9 mouse cellular contexts compared by ENCODE assay signal in genomic region chr3:145816807-145817206, GRCm38 (mm10). TPM values are rescaled to one million over a fixed set of nuclear protein-coding genes. Genes with fewer than 3 reads are reported as not detected.
DNase-seq lines count a peak whose midpoint lies in the region; ATAC-seq and TF ChIP-seq lines count a peak whose summit lies in the region.
"Had no signal": no experiment of that assay in that cellular context is flagged by ENCODE, and none has a peak within 500 bp of the region (broad histone marks: within the 10 kb centered on the region; RNA-seq: fewer than 3 reads in every experiment).

No protein-coding gene starts in this region.

- H3K4me3 ChIP-seq in lung, adult 2 months (replicated peaks; ENCODE audit: extremely low read depth, low read depth, low read length) = no peak overlapping the region
- no peak overlapping the region for H3K4me3 ChIP-seq in heart, embryonic 15.5 days
- no peak overlapping the region for H3K4me3 ChIP-seq in midbrain, postnatal 0 days (ENCODE audit: low read depth, low read length)
- H3K4me3 ChIP-seq: myocyte had no signal

- DNase-seq in lung, adult 18-20 months = peak; percentile 55 to 73
- no peak for DNase-seq in lung, adult 2 months
- DNase-seq in kidney, postnatal 10 days = peak; percentile 68
- DNase-seq in midbrain, postnatal 0 days (ENCODE audit: low spot score) = peak; percentile 31
- DNase-seq in adipocyte (ENCODE audit: low spot score) = no peak
- DNase-seq in left cerebral cortex, adult 8-10 months (ENCODE audit: low spot score in 2 of 2) = no peak
- DNase-seq in spleen, adult 18-20 months = no peak

- no peaks in the 10 kb centered on the region for H3K36me3 ChIP-seq in heart, embryonic 15.5 days
- no peaks in the 10 kb centered on the region for H3K36me3 ChIP-seq in midbrain, postnatal 0 days (ENCODE audit: insufficient read depth, low read length)

- H3K9ac ChIP-seq in heart, embryonic 15.5 days = no peak overlapping the region
- 0 out of 2 replicates have a peak overlapping the region, but pooled peaks have one; percentile 8 for H3K9ac ChIP-seq in midbrain, postnatal 0 days (replicated peaks; ENCODE audit: low read length, poor library complexity, severe bottlenecking)

- no peaks in the 10 kb centered on the region for H3K9me3 ChIP-seq in heart, embryonic 15.5 days (replicated peaks)
- H3K9me3 ChIP-seq in midbrain, postnatal 0 days (ENCODE audit: low read length) = no peaks in the 10 kb centered on the region

- ATAC-seq in heart, embryonic 15.5 days (replicated peaks; ENCODE audit: insufficient number of reproducible peaks, insufficient read depth, low FRiP score, low read depth) = peak; percentile 70
- ATAC-seq in midbrain, postnatal 0 days (ENCODE audit: low FRiP score) = no peak

- TF ChIP-seq POLR2A in lung, adult 2 months (IDR thresholded peaks at IDR 0.05; ENCODE audit: borderline replicate concordance, extremely low read depth, low read depth, low read length) = no peak

- H3K27me3 ChIP-seq in heart, embryonic 15.5 days = no peaks in the 10 kb centered on the region
- H3K27me3 ChIP-seq in midbrain, postnatal 0 days (ENCODE audit: insufficient read depth, low read length) = no peaks in the 10 kb centered on the region

- H3K4me1 ChIP-seq in lung, adult 2 months (ENCODE audit: control insufficient read depth, insufficient read depth, low read length) = peaks cover 9% of the 10 kb centered on the region
- H3K4me1 ChIP-seq in heart, embryonic 15.5 days (replicated peaks) = peaks cover 21% of the 10 kb centered on the region
- no peaks in the 10 kb centered on the region for H3K4me1 ChIP-seq in midbrain, postnatal 0 days (ENCODE audit: insufficient read depth, low read length)

- WGBS in lung, adult 2 months = 35% methylated on average over 1 of the region's 1 CpGs
- 33% methylated on average over 1 of the region's 1 CpGs for WGBS in heart, embryonic 15.5 days
- 93% methylated on average over 1 of the region's 1 CpGs for WGBS in midbrain, postnatal 0 days

- H3K27ac ChIP-seq in heart, embryonic 15.5 days = peak overlapping the region; percentile 55
- no peak overlapping the region for H3K27ac ChIP-seq in midbrain, postnatal 0 days (ENCODE audit: low read depth, low read length)

- no peak overlapping the region for H3K4me2 ChIP-seq in heart, embryonic 15.5 days
- H3K4me2 ChIP-seq in midbrain, postnatal 0 days (ENCODE audit: low read depth, low read length, poor library complexity, severe bottlenecking) = no peak overlapping the region

- no peak for TF ChIP-seq CTCF in lung, adult 2 months (IDR thresholded peaks at IDR 0.05; ENCODE audit: insufficient read depth, low read length)
- TF ChIP-seq CTCF in midbrain, postnatal 0 days (IDR thresholded peaks at IDR 0.05) = no peak

RNA-seq across cellular contexts. Expression of gene Ddah1, which starts 58.3 kb away (rescaled TPM):
- 16.1 and 20.7 TPM in 2 replicates for polyA plus RNA-seq in lung, adult 2 months (2012; rRNA removed)
- polyA plus RNA-seq in heart, embryonic 15.5 days (2015; fragmentation: Nextera tagmentation; extraction: Ambion mirVana) = 21.0 and 25.4 TPM in 2 replicates
- 162 and 163 TPM in 2 replicates for total RNA-seq in midbrain, postnatal 0 days (2014; rRNA removed)
- polyA plus RNA-seq in midbrain, postnatal 0 days (2015; fragmentation: Nextera tagmentation; extraction: Ambion mirVana) = 203 and 209 TPM in 2 replicates
- total RNA-seq in left cerebral cortex, adult 8-10 months (2022) = 10 to 100 TPM; 64.6 to 66.9 (median 65.7) TPM

Comparison
In these comparisons a context has a peak if more than half of its experiments do, and no peak if none do; other contexts are left out.
1. DNase-seq: peak in lung, adult 18-20 months (2 of 2), kidney, postnatal 10 days (single experiment) and midbrain, postnatal 0 days (single experiment); none in lung, adult 2 months (single experiment), adipocyte (single experiment), left cerebral cortex, adult 8-10 months (0 of 2) and spleen, adult 18-20 months (0 of 2).